Mouse (Mus musculus): ENCODE measurements around the gene Ccdc185. TPM values are rescaled to one million over a fixed set of nuclear protein-coding genes. Genes with fewer than 3 reads are reported as not detected.

The Ccdc185 gene
- polyA plus RNA-seq (2015; fragmentation: Nextera tagmentation; extraction: Ambion mirVana), result not detected in 2 replicates

GRCm38 (mm10) chr1:182749080-182749479, at the start of gene Ccdc185:
Gene Ccdc185, minus strand, starts transcription at chr1:182749180.
- H3K9me3 ChIP-seq (ENCODE audit: control insufficient read depth, low read length), result no peaks in the 10 kb centered on the region
- H3K27me3 ChIP-seq (ENCODE audit: control insufficient read depth, insufficient read depth, low read length), result no peaks in the 10 kb centered on the region
- ATAC-seq (ENCODE audit: low FRiP score, low TSS enrichment) (no peak), DNase-seq (ENCODE audit: low spot score) (no peak)
- no peak within 1 kb of the TSS for H3K4me2 ChIP-seq (replicated peaks; ENCODE audit: low read depth)
- H3K4me1 ChIP-seq (replicated peaks; ENCODE audit: control insufficient read depth, insufficient read depth), result no peaks in the 10 kb centered on the region
- no peak within 1 kb of the TSS for H3K27ac ChIP-seq (replicated peaks)
- H3K4me3 ChIP-seq (ENCODE audit: low read depth, low read length), result no peak within 1 kb of the TSS
- H3K9ac ChIP-seq (ENCODE audit: low read length), result no peak within 1 kb of the TSS
- no peaks in the 10 kb centered on the region for H3K36me3 ChIP-seq (ENCODE audit: control insufficient read depth, insufficient read depth, low read length)
- 89% methylated on average over 9 of the region's 9 CpGs for WGBS
- no peak for TF ChIP-seq CTCF (IDR thresholded peaks at IDR 0.05; ENCODE audit: low read depth)
- TF ChIP-seq EP300 (optimal IDR thresholded peaks at IDR 0.05), result no peak

DNA sequence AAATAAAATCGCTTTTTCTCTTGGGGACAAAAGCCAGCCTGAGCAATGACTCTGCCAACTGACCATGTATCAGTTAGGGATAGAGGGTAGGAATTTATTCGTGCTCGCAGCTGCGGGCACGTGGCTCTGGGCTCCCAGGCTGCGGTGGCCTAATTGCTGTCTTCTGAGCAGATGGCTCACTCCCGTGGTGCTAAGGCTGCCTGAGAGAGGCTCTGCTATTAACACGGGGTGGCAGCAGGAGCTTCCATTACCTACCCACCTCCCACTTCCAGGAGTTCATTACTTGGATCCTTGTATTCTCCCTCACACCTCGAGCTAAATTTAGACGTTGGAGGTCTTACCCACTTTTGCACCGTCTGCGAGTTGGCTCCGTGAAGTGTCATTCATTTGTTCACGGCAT, 48.1 kb upstream of the Ccdc185 start:
- H3K4me1 ChIP-seq (replicated peaks; ENCODE audit: control insufficient read depth, insufficient read depth), result no peaks in the 10 kb centered on the region
- H3K9me3 ChIP-seq (ENCODE audit: control insufficient read depth, low read length), result no peaks in the 10 kb centered on the region
- TF ChIP-seq EP300 (optimal IDR thresholded peaks at IDR 0.05) (no peak), CTCF (IDR thresholded peaks at IDR 0.05; ENCODE audit: low read depth) (no peak)
- no peak overlapping the region for H3K27ac ChIP-seq (replicated peaks)
- no peak overlapping the region for H3K4me3 ChIP-seq (ENCODE audit: low read depth, low read length)
- H3K9ac ChIP-seq (ENCODE audit: low read length), result no peak overlapping the region
- 70% methylated on average over 14 of the region's 14 CpGs for WGBS
- no peak overlapping the region for H3K4me2 ChIP-seq (replicated peaks; ENCODE audit: low read depth)
- ATAC-seq (ENCODE audit: low FRiP score, low TSS enrichment) (no peak), DNase-seq (ENCODE audit: low spot score) (no peak)
- H3K36me3 ChIP-seq (ENCODE audit: control insufficient read depth, insufficient read depth, low read length), result no peaks in the 10 kb centered on the region
- no peaks in the 10 kb centered on the region for H3K27me3 ChIP-seq (ENCODE audit: control insufficient read depth, insufficient read depth, low read length)

- H3K4me1 ChIP-seq (replicated peaks; ENCODE audit: control insufficient read depth, insufficient read depth), result no peaks in the 10 kb centered on the region
- ATAC-seq (ENCODE audit: low FRiP score, low TSS enrichment) (no peak), DNase-seq (ENCODE audit: low spot score) (no peak)
- no peak overlapping the region for H3K4me3 ChIP-seq (ENCODE audit: low read depth, low read length)
- H3K27me3 ChIP-seq (ENCODE audit: control insufficient read depth, insufficient read depth, low read length), result no peaks in the 10 kb centered on the region
- H3K9ac ChIP-seq (ENCODE audit: low read length), result no peak overlapping the region
- H3K9me3 ChIP-seq (ENCODE audit: control insufficient read depth, low read length), result no peaks in the 10 kb centered on the region
- H3K4me2 ChIP-seq (replicated peaks; ENCODE audit: low read depth), result no peak overlapping the region
- H3K27ac ChIP-seq (replicated peaks), result no peak overlapping the region
- 93% methylated on average over 9 of the region's 9 CpGs for WGBS
- no peaks in the 10 kb centered on the region for H3K36me3 ChIP-seq (ENCODE audit: control insufficient read depth, insufficient read depth, low read length)
- TF ChIP-seq CTCF (IDR thresholded peaks at IDR 0.05; ENCODE audit: low read depth) (no peak), EP300 (optimal IDR thresholded peaks at IDR 0.05) (no peak)
Measured at GRCm38 (mm10) chr1:182794628-182795027, 45.6 kb upstream of the Ccdc185 start.

DNA sequence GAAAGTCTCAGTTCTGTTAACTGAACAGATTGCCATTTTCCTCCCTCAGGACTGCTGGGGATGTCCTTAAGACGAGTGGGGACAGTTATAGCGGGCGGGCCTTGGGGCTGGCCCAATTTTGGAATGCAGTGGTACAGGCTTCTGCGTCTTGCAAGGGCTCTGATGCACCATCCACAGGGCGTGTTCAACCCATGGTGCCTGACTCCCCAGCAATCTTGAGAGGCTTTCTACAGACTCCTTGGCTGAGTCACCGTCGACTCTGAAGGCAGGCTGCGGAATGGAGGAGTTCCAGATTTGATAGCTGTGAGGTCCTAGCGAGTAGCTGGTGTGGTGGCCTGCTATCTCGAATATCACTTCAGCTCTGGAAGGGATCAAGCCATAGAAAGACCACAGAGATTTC, 45.2 kb upstream of the Ccdc185 start:
- DNase-seq (ENCODE audit: low spot score) (no peak), ATAC-seq (ENCODE audit: low FRiP score, low TSS enrichment) (no peak)
- Histone ChIP-seq H3K4me3 (ENCODE audit: low read depth, low read length) (no peak overlapping the region), H3K4me1 (replicated peaks; ENCODE audit: control insufficient read depth, insufficient read depth) (no peaks in the 10 kb centered on the region), H3K36me3 (ENCODE audit: control insufficient read depth, insufficient read depth, low read length) (no peaks in the 10 kb centered on the region), H3K9ac (ENCODE audit: low read length) (no peak overlapping the region), H3K9me3 (ENCODE audit: control insufficient read depth, low read length) (no peaks in the 10 kb centered on the region), H3K27ac (replicated peaks) (no peak overlapping the region), H3K27me3 (ENCODE audit: control insufficient read depth, insufficient read depth, low read length) (no peaks in the 10 kb centered on the region), H3K4me2 (replicated peaks; ENCODE audit: low read depth) (no peak overlapping the region)
- TF ChIP-seq CTCF (IDR thresholded peaks at IDR 0.05; ENCODE audit: low read depth), result no peak
- WGBS, result 79% methylated on average over 10 of the region's 10 CpGs

DNA sequence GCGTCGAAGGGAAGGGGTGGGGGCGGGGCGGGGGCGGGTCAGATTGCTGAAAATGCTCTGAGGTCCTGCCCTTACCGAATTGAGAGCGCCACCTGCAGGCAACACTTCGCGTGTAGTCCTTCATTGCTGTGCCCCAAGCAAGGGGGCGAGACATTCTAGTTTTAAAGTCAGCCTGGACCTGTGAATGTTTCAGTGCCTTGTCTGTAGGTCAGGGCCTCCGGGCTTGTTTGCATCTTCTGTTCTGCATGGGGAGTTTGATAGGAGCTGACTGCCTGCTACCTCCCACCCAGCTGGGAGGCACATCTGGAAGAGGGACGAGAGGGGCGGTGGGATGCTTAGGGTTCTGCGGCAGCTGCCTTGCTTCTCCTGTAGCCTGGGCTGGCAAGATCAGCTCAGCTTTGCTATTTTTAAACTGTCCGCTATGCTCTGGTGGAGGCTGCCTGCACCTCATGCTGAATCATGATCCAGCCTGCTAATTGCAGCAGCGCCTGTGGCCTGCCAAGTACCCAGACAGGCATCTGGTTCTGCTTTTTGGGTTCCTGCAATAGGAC, 43.6 kb upstream of the Ccdc185 start:
- Histone ChIP-seq H3K4me2 (replicated peaks; ENCODE audit: low read depth) (peak overlapping the region; percentile 32), H3K4me1 (replicated peaks; ENCODE audit: control insufficient read depth, insufficient read depth) (no peaks in the 10 kb centered on the region), H3K9me3 (ENCODE audit: control insufficient read depth, low read length) (no peaks in the 10 kb centered on the region), H3K4me3 (ENCODE audit: low read depth, low read length) (no peak overlapping the region), H3K27ac (replicated peaks) (0 out of 2 replicates have a peak overlapping the region, but pooled peaks have one; percentile 56), H3K9ac (ENCODE audit: low read length) (no peak overlapping the region), H3K36me3 (ENCODE audit: control insufficient read depth, insufficient read depth, low read length) (no peaks in the 10 kb centered on the region), H3K27me3 (ENCODE audit: control insufficient read depth, insufficient read depth, low read length) (no peaks in the 10 kb centered on the region)
- TF ChIP-seq CTCF (IDR thresholded peaks at IDR 0.05; ENCODE audit: low read depth) (peak; percentile 71), EP300 (optimal IDR thresholded peaks at IDR 0.05) (no peak)
- peak; percentile 49; the same call in 1 of the 2 replicates for ATAC-seq (ENCODE audit: low FRiP score, low TSS enrichment)
- WGBS, result 12% methylated on average over 16 of the region's 16 CpGs
- DNase-seq (ENCODE audit: low spot score), result peak; percentile 69

DNA sequence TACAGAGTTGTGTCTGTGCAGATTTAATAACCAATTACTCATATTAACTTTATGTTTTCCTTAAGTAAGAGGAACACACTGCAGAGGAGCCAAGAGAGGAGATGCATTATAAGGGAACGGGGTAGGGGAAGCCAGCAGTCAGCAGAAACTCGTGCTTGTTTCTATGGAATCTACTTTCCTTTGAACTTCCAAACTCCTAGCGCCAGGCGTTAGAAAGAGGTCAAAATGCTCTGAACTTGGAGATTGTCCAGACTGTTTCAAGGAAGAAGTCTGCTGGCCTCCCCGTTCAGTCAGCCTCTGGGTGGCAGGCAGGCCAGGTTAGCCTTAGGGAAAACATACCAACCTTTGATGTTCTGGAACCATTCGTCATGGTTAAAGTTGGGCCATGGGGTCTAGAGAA, 39.9 kb upstream of the Ccdc185 start:
- no peaks in the 10 kb centered on the region for H3K27me3 ChIP-seq (ENCODE audit: control insufficient read depth, insufficient read depth, low read length)

More for the DNA sequence above, 39.9 kb upstream of the Ccdc185 start:
- no peak for DNase-seq (ENCODE audit: low spot score)
- H3K4me3 ChIP-seq (ENCODE audit: low read depth, low read length), result no peak overlapping the region
- H3K27ac ChIP-seq (replicated peaks), result no peak overlapping the region
- H3K4me2 ChIP-seq (replicated peaks; ENCODE audit: low read depth), result no peak overlapping the region
- WGBS, result 30% methylated on average over 6 of the region's 6 CpGs
- no peak for TF ChIP-seq EP300 (optimal IDR thresholded peaks at IDR 0.05)
- no peak for TF ChIP-seq CTCF (IDR thresholded peaks at IDR 0.05; ENCODE audit: low read depth)
- H3K36me3 ChIP-seq (ENCODE audit: control insufficient read depth, insufficient read depth, low read length), result no peaks in the 10 kb centered on the region
- H3K4me1 ChIP-seq (replicated peaks; ENCODE audit: control insufficient read depth, insufficient read depth), result no peaks in the 10 kb centered on the region
- no peaks in the 10 kb centered on the region for H3K9me3 ChIP-seq (ENCODE audit: control insufficient read depth, low read length)
- ATAC-seq (ENCODE audit: low FRiP score, low TSS enrichment), result no peak
- H3K9ac ChIP-seq (ENCODE audit: low read length), result no peak overlapping the region
